Mouse (Mus musculus) left cerebral cortex, postnatal 4 days (tissue): ENCODE results near the gene Uqcrc1. TPM values are rescaled to one million over a fixed set of nuclear protein-coding genes. Genes with fewer than 3 reads are reported as not detected.

Experiments
- DNase-seq: peaks from one replicate; pipeline ENCODE4 v3.0.0-alpha.2; 2022
- intact Hi-C: fragments of 180-260 bp; cut with DNase I; formaldehyde crosslinking; loops from one replicate; pipeline ENCODE4 v1.15.1; 2025
- microRNA-seq: library from miRNA; unstranded; fragments of <30 nt; microRNA quantifications from one replicate; pipeline ENCODE4 v1.2.0, GENCODE M21; 2022
- total RNA-seq, 2 experiments: library from RNA; stranded (reverse); gene quantifications; 2 replicates each; pipeline ENCODE4 v1.2.3; 2021

Uqcrc1 gene
- total RNA-seq, 2 experiments from 2014 or later, result 292 to 300 TPM

GRCm38 (mm10) chr9:108983209-108983608 lies 46.8 kb downstream of the Uqcrc1 start:
- intact Hi-C loops, result no loop called here
- no peak for DNase-seq

DNA sequence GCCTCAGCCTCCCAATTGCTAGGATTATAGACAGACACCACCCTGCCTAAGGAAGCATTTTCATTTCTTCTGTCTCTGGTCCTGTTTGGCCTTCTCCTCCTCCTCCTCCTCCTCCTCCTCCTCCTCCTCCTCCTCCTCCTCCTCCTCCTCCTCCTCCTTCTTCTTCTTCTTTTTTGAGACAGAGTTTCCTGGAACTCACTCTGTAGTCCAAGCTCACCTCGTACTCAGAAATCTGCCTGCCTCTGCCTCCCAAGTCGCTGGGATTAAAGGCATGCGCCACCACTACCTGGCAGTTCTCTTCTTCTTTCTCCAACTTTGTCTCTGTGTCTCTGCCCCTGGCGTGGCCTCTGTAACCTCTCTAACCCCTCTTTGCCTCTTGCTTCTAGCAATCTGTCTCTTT lies 49.3 kb downstream of the Uqcrc1 start, which contains the start of gene Ucn2:
Ucn2 (plus strand) TSS at position 301 of the 400 bp plus-strand sequence.
- DNase-seq, result no peak
- intact Hi-C loops, result no loop called here

DNA sequence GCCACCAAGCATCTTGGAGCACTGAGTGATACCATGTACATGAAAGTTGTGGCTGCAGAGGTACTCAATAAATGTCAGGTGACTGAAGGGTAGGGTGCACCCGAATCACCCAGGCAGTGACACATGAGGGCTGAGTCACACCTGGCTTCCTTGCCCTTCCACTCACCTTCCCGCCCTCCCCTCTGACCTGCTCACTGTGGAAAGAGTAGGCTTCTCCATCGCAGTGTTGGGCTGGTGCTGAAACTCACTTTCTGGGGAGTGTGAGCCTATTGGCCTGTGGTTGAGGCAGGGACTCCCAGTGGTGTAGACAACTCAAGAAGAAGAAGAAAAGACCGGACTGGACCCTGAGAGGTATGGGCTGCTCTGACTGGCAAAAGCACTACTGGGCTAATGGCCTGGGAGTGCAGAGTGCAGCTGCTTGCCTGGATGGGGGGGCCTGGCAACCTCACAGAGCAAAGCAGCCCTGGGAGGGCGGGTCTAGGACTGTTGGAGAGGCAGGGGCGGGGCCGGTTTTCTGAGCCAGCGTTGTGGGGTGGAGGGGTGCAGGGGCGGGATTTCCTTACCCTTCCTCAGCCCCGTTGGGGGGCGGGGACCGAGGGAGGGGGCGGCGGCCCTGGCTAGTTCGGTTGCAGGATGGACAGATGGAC lies 51.4 kb downstream of the Uqcrc1 start:
- peak; percentile 68 for DNase-seq
- intact Hi-C loops, result no loop called here

DNA sequence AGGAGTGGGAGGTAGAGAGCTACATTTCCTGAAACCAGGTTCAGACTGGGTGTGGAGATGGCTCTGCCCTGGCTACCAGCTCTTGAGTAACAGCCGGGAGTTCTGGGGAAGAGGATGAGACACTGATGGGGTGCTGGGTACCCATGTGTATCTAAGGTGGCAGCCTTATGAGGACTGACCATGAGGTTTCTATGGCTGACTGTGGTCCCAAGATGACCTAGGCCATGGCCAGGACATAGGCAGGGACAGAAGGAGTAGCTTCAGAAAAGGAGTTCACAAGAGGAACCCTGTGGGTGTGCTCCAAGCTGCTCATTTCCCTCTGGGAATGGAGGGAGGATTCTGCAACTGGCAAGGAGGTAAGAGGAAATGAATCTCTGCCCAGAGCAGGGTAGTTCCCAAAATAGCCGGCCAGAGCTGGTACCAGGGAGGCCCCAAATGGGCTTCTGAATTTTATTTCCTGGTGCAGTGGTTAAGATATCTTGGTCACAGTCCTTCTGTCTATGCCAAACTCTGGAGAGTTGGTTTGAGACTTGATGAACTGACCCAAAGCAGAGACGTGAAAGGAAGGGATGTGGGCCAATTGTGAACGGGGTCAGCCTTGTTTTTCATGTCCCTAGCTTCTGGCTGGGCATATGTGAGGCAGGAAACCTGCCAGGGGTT lies 53.5 kb downstream of the Uqcrc1 start:
- intact Hi-C loops, result no loop called here
- no peak for DNase-seq

DNA sequence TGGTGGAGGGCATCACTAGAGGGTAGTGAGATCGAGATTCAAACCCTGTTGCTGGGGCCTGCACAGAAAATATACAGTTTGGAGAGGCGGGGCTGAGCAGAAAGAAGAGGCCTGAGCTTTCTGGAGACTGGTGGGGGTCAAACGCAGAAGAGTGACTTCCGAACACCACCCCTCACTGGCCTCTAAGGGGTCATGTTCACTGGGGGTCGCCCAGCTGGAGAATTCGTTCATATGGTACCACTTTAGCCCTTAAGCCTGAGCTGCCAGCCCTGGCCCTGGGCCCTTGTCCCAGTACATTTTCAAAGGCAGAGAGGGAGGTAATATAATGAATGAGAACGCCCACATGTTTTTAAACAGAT lies 54.0 kb downstream of the Uqcrc1 start:
- intact Hi-C loops, result no loop called here
- DNase-seq, result no peak

- intact Hi-C loops, result no loop called here
- peak; percentile 96 for DNase-seq
Observed at GRCm38 (mm10) chr9:108991428-108992084, 55.1 kb downstream of the Uqcrc1 start, which contains the start of gene Pfkfb4. Gene Pfkfb4 (plus strand): TSS chr9:108991778.

GRCm38 (mm10) chr9:108992085-108992469 lies 55.6 kb downstream of the Uqcrc1 start:
- intact Hi-C loops, result no loop called here
- no peak for DNase-seq

DNA sequence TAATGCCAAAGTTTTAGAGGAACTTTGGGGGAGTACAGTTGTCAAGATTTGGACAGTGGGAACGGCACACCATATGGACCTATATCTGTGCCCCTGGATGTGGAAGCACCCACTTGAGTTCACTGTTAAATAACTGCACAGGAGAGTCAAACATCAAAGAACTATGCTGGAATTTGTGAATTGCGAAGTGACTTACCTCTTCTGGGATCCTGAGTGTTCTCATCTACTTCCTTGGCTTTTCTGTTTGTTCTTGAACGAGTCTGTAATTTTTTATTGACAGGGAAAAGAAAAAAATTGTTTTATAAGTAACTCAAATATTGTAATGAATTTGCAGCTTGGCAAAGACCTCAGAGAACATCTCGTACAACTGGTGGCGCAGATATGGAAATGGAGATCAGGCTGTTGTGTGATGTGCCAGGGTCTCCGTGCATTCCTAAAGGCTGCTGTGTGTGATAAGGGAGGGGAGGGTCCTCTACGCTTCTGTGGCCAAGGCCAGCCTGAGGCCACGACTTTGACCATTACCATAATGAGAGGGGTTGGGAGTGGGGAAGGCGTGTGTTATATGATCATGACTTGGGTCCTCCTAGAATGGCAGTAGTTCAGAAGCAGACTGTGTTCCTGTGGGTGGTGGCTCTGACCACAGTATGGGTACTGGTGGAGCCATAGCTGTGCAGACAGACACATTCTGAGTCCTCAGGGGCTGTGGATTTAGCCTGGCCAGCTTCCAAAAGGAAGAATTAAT lies 56.4 kb downstream of the Uqcrc1 start:
- DNase-seq, result no peak
- intact Hi-C loops, result no loop called here

- no peak for DNase-seq
- intact Hi-C loops, result no loop called here
Observed at GRCm38 (mm10) chr9:108996411-108996810, 60.0 kb downstream of the Uqcrc1 start.

- DNase-seq, result no peak
- intact Hi-C loops, result no loop called here
Observed at GRCm38 (mm10) chr9:108998287-108999166, 62.1 kb downstream of the Uqcrc1 start.

- DNase-seq, result peak; percentile 35
- intact Hi-C loops, result no loop called here
Observed at GRCm38 (mm10) chr9:108999167-108999526, 62.7 kb downstream of the Uqcrc1 start.

Small RNA genes within 50 kb of the gene (microRNA-seq; reads per million reads assigned to microRNA genes)
- not detected for gene Mir711

Other genes starting within 250 kb of the Uqcrc1 start
- 10 to 100 TPM; 78.5 to 78.7 TPM for gene Prkar2a, start 247.3 kb upstream of the Uqcrc1 start, total RNA-seq
- gene Ip6k2, start 152.8 kb upstream of the Uqcrc1 start, total RNA-seq, result 100 to 1,000 TPM; 188 to 206 TPM
- 10 to 100 TPM; 28.9 to 35.9 TPM for gene Nckipsd, start 128.3 kb upstream of the Uqcrc1 start, total RNA-seq
- 100 to 1,000 TPM; 103 to 112 TPM for gene Celsr3, start 110.3 kb upstream of the Uqcrc1 start, total RNA-seq
- gene Slc26a6, start 83.3 kb upstream of the Uqcrc1 start, total RNA-seq, result 10 to 100 TPM; 22.8 to 27.4 TPM
- under 1 TPM in 1 of 2 experiments, not detected in 1; 0.38 TPM for gene Tmem89, start 22.0 kb upstream of the Uqcrc1 start, total RNA-seq
- gene Col7a1, start 17.0 kb downstream of the Uqcrc1 start, total RNA-seq, result 1 to 10 TPM; 6.2 to 8.1 TPM
- gene Ucn2, start 49.4 kb downstream of the Uqcrc1 start, total RNA-seq, result under 1 TPM in 1 of 2 experiments, not detected in 1; 0.78 TPM
- 10 to 100 TPM; 25.5 to 25.8 TPM for gene Pfkfb4, start 55.1 kb downstream of the Uqcrc1 start, total RNA-seq
- 10 to 100 TPM; 48.3 to 54.7 TPM for gene Shisa5, start 101.9 kb downstream of the Uqcrc1 start, total RNA-seq
- 10 to 100 TPM; 14.8 to 15.1 TPM for gene Trex1, start 123.1 kb downstream of the Uqcrc1 start, total RNA-seq
- gene Atrip, start 137.5 kb downstream of the Uqcrc1 start, total RNA-seq, result 10 to 100 TPM; 33.4 to 37.4 TPM
- 1 to 10 TPM; 7.9 to 8.4 TPM for gene Ccdc51, start 145.9 kb downstream of the Uqcrc1 start, total RNA-seq
- 100 to 1,000 TPM; 385 to 398 TPM for gene Tma7, start 146.0 kb downstream of the Uqcrc1 start, total RNA-seq
- gene Plxnb1, start 158.8 kb downstream of the Uqcrc1 start, total RNA-seq, result 100 to 1,000 TPM in 1 of 2 experiments, 10 to 100 TPM in 1; 90.0 to 105 TPM
- not detected for gene Fbxw21, start 225.4 kb downstream of the Uqcrc1 start, total RNA-seq